Mouse (Mus musculus) myocyte (in vitro differentiated cells): ENCODE results near the gene Dlgap1. TPM values are rescaled to one million over a fixed set of nuclear protein-coding genes. Genes with fewer than 3 reads are reported as not detected.

Experiments
- H3K27me3 ChIP-seq: one replicate; pipeline ENCODE4 v1.6.1; 2011; ENCODE audit not compliant: control insufficient read depth, insufficient read depth, insufficient read length
- H3K36me3 ChIP-seq: one replicate; pipeline ENCODE4 v1.6.1; 2011; ENCODE audit not compliant: control insufficient read depth, insufficient read depth
- H3K4me2 ChIP-seq: one replicate; pipeline ENCODE4 v1.6.1; 2011; ENCODE audit warnings: low read depth, control low read depth
- H3K4me3 ChIP-seq: one replicate; pipeline ENCODE4 v1.5.1; 2011; ENCODE audit warnings: mild to moderate bottlenecking, control low read depth, moderate library complexity
- H3K79me2 ChIP-seq: one replicate; pipeline ENCODE4 v1.6.1; 2011; ENCODE audit not compliant: control insufficient read depth, insufficient read depth
- H3ac ChIP-seq: one replicate; pipeline ENCODE4 v1.6.1; 2011; ENCODE audit not compliant: control insufficient read depth, insufficient read length
- CEBPB ChIP-seq: IDR thresholded peaks from 2 replicates; pipeline ENCODE4 v1.6.1; 2011; ENCODE audit warnings: mild to moderate bottlenecking, moderate library complexity; ENCODE audit not compliant: poor library complexity, insufficient read depth, severe bottlenecking
- E2F4 ChIP-seq: IDR thresholded peaks from one replicate; pipeline ENCODE4 v1.6.1; 2011; ENCODE audit warnings: mild to moderate bottlenecking, control low read depth, moderate library complexity; ENCODE audit not compliant: insufficient read depth
- MAX ChIP-seq: IDR thresholded peaks from one replicate; pipeline ENCODE4 v1.6.1; 2011; ENCODE audit warnings: low read depth, mild to moderate bottlenecking, control low read depth
- MYOD1 ChIP-seq, 3 experiments: IDR thresholded peaks; one replicate each; pipeline ENCODE4 v1.6.1; 2011; ENCODE audit warnings: control low read depth in 2 of 3, low read depth in 2 of 3, mild to moderate bottlenecking in 2 of 3, moderate library complexity in 1 of 3; ENCODE audit not compliant: insufficient read length in 2 of 3, control insufficient read depth in 1 of 3
- MYOG ChIP-seq, 3 experiments: IDR thresholded peaks; one replicate each; pipeline ENCODE4 v1.6.1; 2011; ENCODE audit warnings: control low read depth in 2 of 3, low read depth in 2 of 3, mild to moderate bottlenecking in 2 of 3; ENCODE audit not compliant: insufficient read length in 2 of 3, control insufficient read depth in 1 of 3, insufficient read depth in 1 of 3
- POLR2A ChIP-seq: IDR thresholded peaks from one replicate; pipeline ENCODE4 v1.6.1; 2011; ENCODE audit warnings: low read depth, mild to moderate bottlenecking, control low read depth, moderate library complexity; ENCODE audit not compliant: insufficient read length
- POLR2AphosphoS2 ChIP-seq: IDR thresholded peaks from one replicate; pipeline ENCODE4 v1.6.1; 2011; ENCODE audit warnings: low read depth, control low read depth; ENCODE audit not compliant: insufficient read length
- REST ChIP-seq: IDR thresholded peaks from one replicate; pipeline ENCODE4 v1.6.1; 2011; ENCODE audit warnings: mild to moderate bottlenecking, control low read depth, moderate library complexity; ENCODE audit not compliant: insufficient read depth, insufficient read length
- SRF ChIP-seq: IDR thresholded peaks from one replicate; pipeline ENCODE4 v1.6.1; 2011; ENCODE audit warnings: low read depth; ENCODE audit not compliant: control insufficient read depth, insufficient read length
- TCF12 ChIP-seq: IDR thresholded peaks from one replicate; pipeline ENCODE4 v1.6.1; 2011; ENCODE audit warnings: mild to moderate bottlenecking, control low read depth; ENCODE audit not compliant: poor library complexity, insufficient read depth, severe bottlenecking
- TCF3 ChIP-seq: IDR thresholded peaks from one replicate; pipeline ENCODE4 v1.6.1; 2011; ENCODE audit warnings: low read depth, control low read depth; ENCODE audit not compliant: insufficient read length
- USF1 ChIP-seq: IDR thresholded peaks from one replicate; pipeline ENCODE4 v1.6.1; 2011; ENCODE audit warnings: low read depth, mild to moderate bottlenecking, control low read depth, moderate library complexity
- polyA plus RNA-seq: library from polyadenylated mRNA; unstranded; fragments of >200 nt; fragmentation: generic; extraction: Trizol; gene quantifications from one replicate; pipeline ENCODE4 v1.2.1, GENCODE M21; 2012; ENCODE audit warnings: missing spikeins

Dlgap1 gene
- polyA plus RNA-seq = 0.31 TPM

DNA sequence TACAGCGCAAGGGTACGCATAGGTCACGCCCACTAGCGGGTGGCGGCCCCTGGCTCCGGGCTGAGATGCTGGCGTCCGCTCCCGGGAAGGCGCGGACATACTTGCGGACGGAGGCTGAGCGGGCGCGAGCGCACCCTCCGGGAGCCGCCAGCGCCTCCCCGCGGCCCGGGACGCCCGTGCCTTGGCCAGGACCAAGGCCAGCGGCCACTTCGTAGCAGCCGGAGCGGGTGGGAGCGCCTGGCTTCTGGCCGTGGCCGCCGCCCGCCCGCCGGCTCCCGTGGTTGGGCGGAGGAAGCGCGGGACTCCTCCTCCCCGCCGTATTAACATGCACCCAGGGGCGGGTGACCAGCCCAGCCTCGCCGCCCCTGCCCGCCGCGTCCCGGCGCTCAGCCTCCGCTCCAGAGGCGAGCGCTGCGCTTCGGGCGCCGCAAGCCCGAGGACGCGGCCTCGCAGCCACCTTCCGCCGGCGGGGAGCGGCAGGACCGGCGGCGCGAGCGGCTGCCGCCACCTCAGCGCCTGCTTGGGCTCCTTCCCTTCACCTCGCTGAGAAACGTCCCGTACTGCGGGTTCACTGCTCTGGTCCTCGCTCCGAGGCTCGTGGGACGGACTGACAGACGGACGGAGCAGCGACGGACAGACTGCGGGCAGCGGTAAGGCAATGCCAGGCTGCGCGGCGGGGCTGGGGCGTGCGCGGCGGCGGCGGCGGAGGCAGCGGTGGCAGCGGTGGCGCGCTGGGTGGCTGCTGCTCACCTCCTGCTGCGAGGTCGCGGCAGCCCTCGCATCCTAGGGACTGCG lies at the start of gene Dlgap1:
TSS of gene Dlgap1 (plus strand) at position 53 of the 795 bp plus-strand sequence.
- Histone ChIP-seq H3K79me2 (no peaks in the 10 kb centered on the region), H3K4me2 (no peak within 1 kb of the TSS), H3K27me3 (peaks cover 15% of the 10 kb centered on the region), H3ac (no peak within 1 kb of the TSS), H3K4me3 (no peak within 1 kb of the TSS), H3K36me3 (no peaks in the 10 kb centered on the region)
- TF ChIP-seq USF1 = no peak
- no peak for TF ChIP-seq MAX
- no peak for TF ChIP-seq TCF12
- TF ChIP-seq E2F4 = no peak
- TF ChIP-seq SRF = no peak
- no peak for TF ChIP-seq CEBPB
- TF ChIP-seq REST = no peak
- TF ChIP-seq POLR2A = no peak
- TF ChIP-seq POLR2AphosphoS2 = no peak
- TF ChIP-seq MYOG (IDR thresholded peaks at IDR 0.05; ENCODE audit: control insufficient read depth in 1 of 3, insufficient read depth in 1 of 3, insufficient read length in 2 of 3, low read depth in 2 of 3) = no peak
- TF ChIP-seq MYOD1 (IDR thresholded peaks at IDR 0.05; ENCODE audit: control insufficient read depth in 1 of 3, insufficient read length in 2 of 3, low read depth in 2 of 3) = no peak
- TF ChIP-seq TCF3 = no peak

DNA sequence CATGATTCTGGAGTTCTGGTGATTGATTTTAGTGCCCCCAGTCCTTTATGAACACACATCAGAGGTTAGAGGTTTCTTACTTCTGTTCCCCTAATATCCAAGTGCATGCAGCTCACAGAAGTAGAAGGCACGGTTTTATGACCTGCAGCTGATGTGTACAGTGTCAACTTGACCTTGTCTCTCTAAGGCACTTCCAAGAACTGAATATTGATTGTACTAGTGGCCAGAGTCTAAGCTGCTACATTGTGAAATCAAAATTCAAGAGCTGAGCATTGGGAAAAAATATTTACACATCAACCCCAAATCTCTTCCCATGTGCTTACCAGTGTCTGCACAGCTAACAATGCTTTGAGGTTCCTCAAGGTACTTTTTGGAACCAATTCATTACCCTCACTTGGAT lies 13.9 kb upstream of the Dlgap1 start:
- Histone ChIP-seq H3K79me2 (no peaks in the 10 kb centered on the region), H3K36me3 (no peaks in the 10 kb centered on the region), H3ac (no peak overlapping the region), H3K27me3 (no peaks in the 10 kb centered on the region), H3K4me3 (no peak overlapping the region), H3K4me2 (no peak overlapping the region)
- TF ChIP-seq CEBPB = no peak
- no peak for TF ChIP-seq POLR2A
- no peak for TF ChIP-seq MYOG (IDR thresholded peaks at IDR 0.05; ENCODE audit: control insufficient read depth in 1 of 3, insufficient read depth in 1 of 3, insufficient read length in 2 of 3, low read depth in 2 of 3)
- no peak for TF ChIP-seq MAX
- no peak for TF ChIP-seq POLR2AphosphoS2
- no peak for TF ChIP-seq TCF12
- no peak for TF ChIP-seq REST
- no peak for TF ChIP-seq E2F4
- TF ChIP-seq TCF3 = no peak
- no peak for TF ChIP-seq MYOD1 (IDR thresholded peaks at IDR 0.05; ENCODE audit: control insufficient read depth in 1 of 3, insufficient read length in 2 of 3, low read depth in 2 of 3)
- TF ChIP-seq USF1 = no peak
- TF ChIP-seq SRF = no peak

DNA sequence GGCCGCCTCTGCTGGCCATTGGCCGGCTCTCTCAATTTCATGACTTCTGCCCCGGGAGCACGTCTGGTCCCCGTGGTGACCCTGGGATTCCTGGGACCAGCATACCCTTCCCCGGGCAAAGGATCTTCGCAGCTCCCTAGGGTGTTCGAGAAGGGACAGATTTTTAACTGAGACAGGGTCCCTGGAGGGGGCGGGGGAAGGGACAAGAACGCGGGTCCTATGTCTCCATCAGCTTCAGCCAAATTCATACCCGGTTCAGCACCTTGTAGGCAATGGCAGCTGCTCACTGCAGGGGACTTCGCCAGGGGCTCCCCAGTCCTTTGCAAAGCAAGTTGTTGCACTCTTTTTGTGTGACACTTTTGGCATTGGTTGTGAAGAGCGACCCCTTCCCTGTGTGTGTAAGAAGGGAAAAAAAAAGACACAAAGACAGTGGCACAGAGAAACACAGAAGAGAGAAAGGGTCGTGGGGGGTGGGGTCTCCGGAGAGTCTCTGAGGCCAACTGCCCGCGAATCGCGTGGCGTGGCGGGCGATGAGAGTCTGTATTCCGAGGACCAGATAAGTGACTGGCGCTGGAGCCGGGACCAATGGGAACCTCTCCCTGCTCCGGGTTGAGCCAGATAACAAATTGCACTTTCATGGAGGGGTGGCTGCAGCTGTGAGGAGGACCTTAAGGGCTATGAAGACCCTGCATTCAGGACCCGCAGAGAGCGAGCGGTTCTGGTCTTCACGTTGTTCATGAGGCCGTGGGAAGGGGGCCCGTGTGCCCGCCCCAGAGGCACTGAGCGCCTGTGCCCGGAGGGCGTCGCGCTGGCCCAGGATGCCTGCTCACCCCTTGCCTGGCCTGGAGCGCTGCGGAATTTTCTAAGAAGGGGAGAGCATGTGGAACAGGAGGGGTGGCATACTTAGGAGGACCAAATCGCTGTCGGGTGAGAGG lies 1.2 kb downstream of the Dlgap1 start:
- H3K27me3 ChIP-seq = peaks cover 15% of the 10 kb centered on the region
- H3K4me2 ChIP-seq = no peak overlapping the region
- H3K36me3 ChIP-seq = no peaks in the 10 kb centered on the region
- H3K4me3 ChIP-seq = no peak overlapping the region
- TF ChIP-seq REST = no peak
- no peak for TF ChIP-seq POLR2AphosphoS2
- no peak for TF ChIP-seq TCF12
- TF ChIP-seq SRF = no peak
- TF ChIP-seq MYOD1 (IDR thresholded peaks at IDR 0.05; ENCODE audit: control insufficient read depth in 1 of 3, insufficient read length in 2 of 3, low read depth in 2 of 3) = no peak
- TF ChIP-seq USF1 = no peak
- no peak for TF ChIP-seq POLR2A
- TF ChIP-seq MYOG (IDR thresholded peaks at IDR 0.05; ENCODE audit: control insufficient read depth in 1 of 3, insufficient read depth in 1 of 3, insufficient read length in 2 of 3, low read depth in 2 of 3) = no peak
- TF ChIP-seq MAX = no peak
- TF ChIP-seq CEBPB = no peak
- no peak for TF ChIP-seq TCF3
- no peak for TF ChIP-seq E2F4
- H3K79me2 ChIP-seq = no peaks in the 10 kb centered on the region
- H3ac ChIP-seq = no peak overlapping the region

DNA sequence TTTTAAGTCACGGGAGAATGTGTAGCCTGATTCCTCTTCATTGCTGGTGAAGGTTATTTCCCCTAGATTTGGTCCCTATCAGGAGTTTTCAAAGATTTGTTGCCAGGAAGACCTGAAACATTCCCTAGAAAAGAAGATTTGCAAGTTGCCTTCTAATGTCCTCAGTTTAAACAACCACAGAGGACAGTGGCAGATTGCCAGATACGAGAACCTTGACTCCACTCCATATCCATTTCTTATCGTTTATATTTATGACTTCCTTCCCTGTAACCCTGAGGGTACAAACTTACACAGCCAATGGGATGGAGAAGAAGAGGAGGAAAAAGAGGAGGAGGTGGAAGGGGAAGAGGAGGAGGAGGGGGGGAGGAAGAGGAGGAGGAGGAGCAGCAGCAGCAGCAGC lies 4.2 kb downstream of the Dlgap1 start:
- Histone ChIP-seq H3K4me2 (no peak overlapping the region), H3K36me3 (no peaks in the 10 kb centered on the region), H3ac (no peak overlapping the region), H3K79me2 (no peaks in the 10 kb centered on the region), H3K4me3 (no peak overlapping the region), H3K27me3 (peaks cover 15% of the 10 kb centered on the region)
- TF ChIP-seq POLR2AphosphoS2 (no peak), CEBPB (no peak), POLR2A (no peak)
